Mouse (Mus musculus) heart, embryonic 12.5 days (tissue): ENCODE data around the gene Nub1. TPM values are rescaled to one million over a fixed set of nuclear protein-coding genes. Genes with fewer than 3 reads are reported as not detected.
A peak's percentile ranks its signal among the peaks of the same experiment; 100 is the strongest.

ENCODE experiments used
- ATAC-seq: fragments of 200-750 bp; cut with Nextera tagmentation; 2 replicates; pipeline ENCODE4 v1.8.0; 2017; ENCODE audit warnings: moderate TSS enrichment, moderate library complexity; ENCODE audit not compliant: insufficient number of reproducible peaks, low FRiP score
- H3K27ac ChIP-seq: fragments of 300-500 bp; sonication (generic); 2 replicates; pipeline ENCODE4 v1.5.1; 2016; ENCODE audit warnings: mild to moderate bottlenecking, moderate library complexity; ENCODE audit not compliant: poor library complexity, severe bottlenecking
- H3K27me3 ChIP-seq: fragments of 300-500 bp; sonication (generic); replicated peaks from 2 replicates; pipeline ENCODE4 v1.6.1; 2016; ENCODE audit warnings: mild to moderate bottlenecking, moderate library complexity
- H3K36me3 ChIP-seq: fragments of 300-500 bp; sonication (generic); 2 replicates; pipeline ENCODE4 v1.6.1; 2016; ENCODE audit warnings: mild to moderate bottlenecking, moderate library complexity
- H3K4me1 ChIP-seq: fragments of 300-500 bp; sonication (generic); replicated peaks from 2 replicates; pipeline ENCODE4 v1.6.1; 2016; ENCODE audit warnings: mild to moderate bottlenecking
- H3K4me2 ChIP-seq: fragments of 300-500 bp; sonication (generic); 2 replicates; pipeline ENCODE4 v1.6.1; 2016; ENCODE audit warnings: mild to moderate bottlenecking, moderate library complexity
- H3K4me3 ChIP-seq: fragments of 300-500 bp; sonication (generic); 2 replicates; pipeline ENCODE4 v1.5.1; 2016; ENCODE audit warnings: mild to moderate bottlenecking
- H3K9ac ChIP-seq: fragments of 300-500 bp; sonication (generic); 2 replicates; pipeline ENCODE4 v1.6.1; 2016; ENCODE audit warnings: mild to moderate bottlenecking, moderate library complexity
- H3K9me3 ChIP-seq: fragments of 300-500 bp; sonication (generic); replicated peaks from 2 replicates; pipeline ENCODE4 v1.6.1; 2016; ENCODE audit warnings: mild to moderate bottlenecking, moderate library complexity
- WGBS: fragments of 180-500 bp; shearing (Covaris S2); methylation state at CpG from one replicate; pipeline ENCODE4 v1.1.7; 2016; 5-methylcytosine and 5-hydroxymethylcytosine counted together
- polyA plus RNA-seq: library from polyadenylated mRNA; unstranded; fragments of >200 nt; fragmentation: Nextera tagmentation; extraction: Ambion mirVana; gene quantifications from 2 replicates; pipeline ENCODE4 v1.2.1, GENCODE M21; 2016

Gene Nub1
- 29.5 and 31.9 TPM in 2 replicates for polyA plus RNA-seq

- Histone ChIP-seq H3K9ac (peak within 1 kb of the TSS; percentile 94), H3K9me3 (no peaks in the 10 kb centered on the region), H3K4me2 (peak within 1 kb of the TSS; percentile 79), H3K4me3 (peak within 1 kb of the TSS; percentile 99), H3K4me1 (peaks cover 17% of the 10 kb centered on the region), H3K36me3 (peaks cover 17% of the 10 kb centered on the region), H3K27me3 (no peaks in the 10 kb centered on the region), H3K27ac (peak within 1 kb of the TSS; percentile 97)
- peak; percentile 97 for ATAC-seq
- WGBS, result under 1% methylated on average over 53 of the region's 53 CpGs
Observed at GRCm38 (mm10) chr5:24685366-24686093, at the start of gene Nub1. Gene Nub1 (plus strand): TSS chr5:24685532.

DNA sequence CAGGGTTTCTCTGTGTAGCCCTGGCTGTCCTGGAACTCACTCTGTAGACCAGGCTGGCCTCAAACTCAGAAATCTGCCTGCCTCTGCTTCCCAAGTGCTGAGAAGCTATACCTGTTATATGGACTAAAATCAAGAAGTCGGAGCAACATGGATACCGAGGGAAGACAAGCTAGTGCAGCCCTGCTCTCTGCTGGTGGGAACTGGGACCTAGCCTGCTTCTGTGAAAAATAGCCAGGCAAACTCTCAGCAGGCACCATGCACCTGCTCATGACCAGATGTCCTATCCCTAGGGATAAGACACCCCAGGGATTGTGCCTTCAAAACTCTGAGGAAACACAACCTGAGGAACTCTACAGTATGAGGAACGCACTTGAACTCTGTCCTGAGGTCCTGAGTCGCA, 48.3 kb upstream of the Nub1 start:
- Histone ChIP-seq H3K36me3 (no peaks in the 10 kb centered on the region), H3K4me3 (no peak overlapping the region), H3K27ac (no peak overlapping the region), H3K4me2 (no peak overlapping the region), H3K27me3 (no peaks in the 10 kb centered on the region), H3K9me3 (no peaks in the 10 kb centered on the region), H3K4me1 (no peaks in the 10 kb centered on the region), H3K9ac (no peak overlapping the region)
- no peak for ATAC-seq
- 71% methylated on average over 4 of the region's 4 CpGs for WGBS

GRCm38 (mm10) chr5:24638131-24638530, 47.2 kb upstream of the Nub1 start:
- Histone ChIP-seq H3K27me3 (no peaks in the 10 kb centered on the region), H3K36me3 (no peaks in the 10 kb centered on the region), H3K27ac (no peak overlapping the region), H3K4me2 (no peak overlapping the region), H3K4me3 (no peak overlapping the region), H3K9ac (no peak overlapping the region), H3K4me1 (no peaks in the 10 kb centered on the region), H3K9me3 (no peaks in the 10 kb centered on the region)
- WGBS, result 61% methylated on average over 6 of the region's 6 CpGs
- no peak for ATAC-seq

GRCm38 (mm10) chr5:24639081-24639480, 46.3 kb upstream of the Nub1 start:
- H3K4me2 ChIP-seq, result no peak overlapping the region
- no peak overlapping the region for H3K9ac ChIP-seq
- H3K4me1 ChIP-seq, result no peaks in the 10 kb centered on the region
- H3K36me3 ChIP-seq, result no peaks in the 10 kb centered on the region
- no peak overlapping the region for H3K4me3 ChIP-seq
- H3K27me3 ChIP-seq, result no peaks in the 10 kb centered on the region
- no peak for ATAC-seq
- WGBS, result 67% methylated on average over 6 of the region's 6 CpGs
- no peak overlapping the region for H3K27ac ChIP-seq
- H3K9me3 ChIP-seq, result no peaks in the 10 kb centered on the region

DNA sequence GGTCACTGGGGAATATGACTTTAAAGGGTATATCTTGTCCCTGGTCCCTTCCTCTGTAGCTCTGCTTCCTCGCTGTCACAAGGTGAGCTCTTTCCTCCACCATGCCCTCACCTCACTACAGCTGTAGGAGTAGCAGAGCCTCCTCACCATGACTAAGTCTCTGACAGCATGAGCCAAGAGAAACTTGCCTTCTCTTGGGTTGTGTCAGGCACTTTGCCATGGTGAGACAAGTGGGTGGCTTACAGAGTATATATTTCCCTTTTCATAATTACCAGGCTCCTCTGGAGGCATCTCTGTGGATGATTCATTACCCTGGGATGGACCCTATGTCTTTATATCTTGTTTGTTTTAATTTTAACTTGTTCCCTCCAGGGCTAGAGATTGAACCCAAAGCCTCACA, 39.9 kb upstream of the Nub1 start:
- Histone ChIP-seq H3K27ac (no peak overlapping the region), H3K4me3 (no peak overlapping the region), H3K36me3 (no peaks in the 10 kb centered on the region), H3K9ac (no peak overlapping the region), H3K27me3 (no peaks in the 10 kb centered on the region), H3K4me2 (no peak overlapping the region), H3K9me3 (no peaks in the 10 kb centered on the region), H3K4me1 (no peaks in the 10 kb centered on the region)
- ATAC-seq, result no peak
- 81% methylated on average over 1 of the region's 1 CpGs for WGBS

DNA sequence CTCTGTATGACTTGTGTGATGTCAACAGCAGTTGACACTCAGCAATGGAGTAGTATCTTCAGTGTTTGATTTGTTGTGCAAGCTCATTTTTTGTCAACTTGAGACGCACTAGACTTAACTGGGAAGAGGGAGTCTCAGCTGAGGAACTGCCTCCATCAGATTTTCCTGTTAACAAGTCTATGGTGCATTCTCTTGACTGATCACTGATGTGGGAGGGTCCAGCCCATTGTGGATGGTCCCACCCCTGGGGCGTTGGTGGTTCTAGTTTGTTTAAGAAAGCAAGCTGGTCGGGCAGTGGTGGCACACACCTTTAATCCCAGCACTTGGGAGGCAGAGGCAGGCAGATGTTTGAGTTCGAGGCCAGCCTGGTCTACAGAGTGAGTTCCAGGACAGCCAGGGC, 36.1 kb upstream of the Nub1 start:
- 68% methylated on average over 4 of the region's 4 CpGs for WGBS
- H3K27ac ChIP-seq, result no peak overlapping the region
- no peaks in the 10 kb centered on the region for H3K4me1 ChIP-seq
- H3K9me3 ChIP-seq, result no peaks in the 10 kb centered on the region
- ATAC-seq, result no peak
- H3K27me3 ChIP-seq, result peaks cover 15% of the 10 kb centered on the region
- no peak overlapping the region for H3K9ac ChIP-seq
- H3K4me3 ChIP-seq, result no peak overlapping the region
- no peak overlapping the region for H3K4me2 ChIP-seq
- H3K36me3 ChIP-seq, result no peaks in the 10 kb centered on the region

- H3K9me3 ChIP-seq, result no peaks in the 10 kb centered on the region
- H3K27me3 ChIP-seq, result peaks cover 15% of the 10 kb centered on the region
- no peak overlapping the region for H3K27ac ChIP-seq
- H3K4me3 ChIP-seq, result no peak overlapping the region
- no peak overlapping the region for H3K4me2 ChIP-seq
- no peaks in the 10 kb centered on the region for H3K36me3 ChIP-seq
- no peak for ATAC-seq
- no peaks in the 10 kb centered on the region for H3K4me1 ChIP-seq
- no peak overlapping the region for H3K9ac ChIP-seq
- 71% methylated on average over 7 of the region's 7 CpGs for WGBS
Observed at GRCm38 (mm10) chr5:24649701-24650100, 35.6 kb upstream of the Nub1 start.

DNA sequence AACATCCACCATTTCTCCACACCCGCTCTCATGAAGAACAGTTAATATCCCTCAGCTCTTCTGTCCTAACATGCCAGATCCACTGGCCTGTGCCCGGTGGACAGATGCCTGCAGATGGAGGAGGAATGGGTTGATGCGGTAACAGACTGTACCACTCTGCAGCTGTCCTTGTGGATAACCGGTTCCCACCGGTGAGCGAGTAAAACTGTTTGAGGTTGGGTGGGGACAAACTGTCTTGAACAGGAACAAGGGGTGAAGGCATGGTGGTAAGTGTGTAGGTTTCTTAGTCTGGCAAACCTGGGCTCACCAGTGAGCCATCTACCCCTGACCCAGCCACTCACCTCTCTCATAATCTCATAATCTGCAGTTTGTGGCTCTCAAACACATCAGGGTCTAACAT, 34.0 kb upstream of the Nub1 start:
- Histone ChIP-seq H3K27me3 (peaks cover 15% of the 10 kb centered on the region), H3K4me3 (no peak overlapping the region), H3K27ac (no peak overlapping the region), H3K4me2 (no peak overlapping the region), H3K9me3 (no peaks in the 10 kb centered on the region), H3K36me3 (no peaks in the 10 kb centered on the region), H3K9ac (0 out of 2 replicates have a peak overlapping the region, but pooled peaks have one; percentile 18), H3K4me1 (no peaks in the 10 kb centered on the region)
- no peak for ATAC-seq
- 79% methylated on average over 6 of the region's 6 CpGs for WGBS

DNA sequence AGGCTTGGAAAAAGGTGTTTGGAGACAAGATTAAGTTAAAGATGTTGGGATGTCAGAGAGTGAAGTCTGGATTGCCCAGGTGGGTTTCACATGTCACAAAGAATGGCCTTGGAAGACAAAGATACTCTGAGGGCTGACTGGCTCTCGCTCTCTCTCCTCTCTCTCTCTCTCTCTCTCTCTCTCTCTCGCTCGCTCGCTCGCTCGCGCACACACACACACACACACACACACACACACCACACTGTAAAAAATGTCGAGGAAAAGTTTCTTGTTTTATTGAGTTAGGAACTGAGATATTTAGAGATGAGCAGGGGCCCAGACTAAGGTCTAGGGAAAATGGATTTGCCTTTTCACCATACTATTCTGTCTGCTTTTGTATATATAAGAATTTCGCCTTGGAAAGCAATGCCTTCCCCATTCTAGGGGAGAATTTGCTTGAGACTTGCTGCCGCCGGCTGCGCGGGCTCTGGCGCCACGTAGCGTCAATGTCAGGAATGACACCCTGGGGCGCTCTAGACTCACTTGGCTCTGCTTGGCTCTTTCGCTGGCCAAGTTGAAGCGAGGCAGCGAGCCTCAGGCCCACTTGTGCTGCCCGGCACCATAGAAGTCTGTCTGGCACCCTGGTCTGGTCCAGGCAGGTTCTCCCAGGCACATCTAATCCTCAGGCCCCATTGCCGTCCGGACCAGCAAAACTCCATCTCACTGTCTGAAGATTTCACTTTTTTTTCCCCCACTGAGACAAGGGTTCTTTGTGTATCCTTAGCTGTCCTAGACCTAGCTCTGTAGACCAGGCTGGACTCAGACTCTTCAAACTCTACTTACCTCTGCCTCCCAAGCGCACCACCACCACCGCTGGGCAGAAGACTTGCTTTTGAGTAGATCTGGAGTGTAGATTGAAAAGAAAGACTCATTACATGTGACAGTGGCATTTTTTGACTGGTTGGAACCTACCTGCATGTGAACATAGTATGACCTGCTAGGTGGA, 33.3 kb upstream of the Nub1 start:
- H3K9ac ChIP-seq, result 0 out of 2 replicates have a peak overlapping the region, but pooled peaks have one; percentile 1
- H3K4me3 ChIP-seq, result no peak overlapping the region
- ATAC-seq, result peak; percentile 51; the same call in 1 of the 2 replicates
- no peaks in the 10 kb centered on the region for H3K9me3 ChIP-seq
- WGBS, result 32% methylated on average over 25 of the region's 25 CpGs
- H3K27me3 ChIP-seq, result peaks cover 15% of the 10 kb centered on the region
- no peak overlapping the region for H3K4me2 ChIP-seq
- H3K4me1 ChIP-seq, result no peaks in the 10 kb centered on the region
- H3K36me3 ChIP-seq, result no peaks in the 10 kb centered on the region
- no peak overlapping the region for H3K27ac ChIP-seq

- Histone ChIP-seq H3K36me3 (no peaks in the 10 kb centered on the region), H3K9me3 (no peaks in the 10 kb centered on the region), H3K4me1 (no peaks in the 10 kb centered on the region), H3K27me3 (peaks cover 15% of the 10 kb centered on the region), H3K4me2 (no peak overlapping the region), H3K9ac (no peak overlapping the region), H3K27ac (no peak overlapping the region), H3K4me3 (no peak overlapping the region)
- ATAC-seq, result no peak
- 85% methylated on average over 5 of the region's 5 CpGs for WGBS
Observed at GRCm38 (mm10) chr5:24652780-24653179, 32.6 kb upstream of the Nub1 start.

- Histone ChIP-seq H3K9ac (no peak overlapping the region), H3K27ac (no peak overlapping the region), H3K4me2 (no peak overlapping the region), H3K27me3 (peaks cover 15% of the 10 kb centered on the region), H3K36me3 (no peaks in the 10 kb centered on the region), H3K4me3 (no peak overlapping the region), H3K9me3 (no peaks in the 10 kb centered on the region), H3K4me1 (no peaks in the 10 kb centered on the region)
- no peak for ATAC-seq
- WGBS, result 76% methylated on average over 6 of the region's 6 CpGs
Observed at GRCm38 (mm10) chr5:24654491-24654890, 30.8 kb upstream of the Nub1 start.
